Mouse (Mus musculus) cerebellum, postnatal 4 days (tissue): ENCODE results near the gene Slc7a8.
A peak's percentile ranks its signal among the peaks of the same experiment; 100 is the strongest.

Experiments used
- DNase-seq, 2 experiments: peaks; one replicate each; pipeline ENCODE4 v3.0.0; 2022; ENCODE audit warnings: low spot score in 2 of 2, mixed read lengths in 1 of 2

Gene Slc7a8

DNA sequence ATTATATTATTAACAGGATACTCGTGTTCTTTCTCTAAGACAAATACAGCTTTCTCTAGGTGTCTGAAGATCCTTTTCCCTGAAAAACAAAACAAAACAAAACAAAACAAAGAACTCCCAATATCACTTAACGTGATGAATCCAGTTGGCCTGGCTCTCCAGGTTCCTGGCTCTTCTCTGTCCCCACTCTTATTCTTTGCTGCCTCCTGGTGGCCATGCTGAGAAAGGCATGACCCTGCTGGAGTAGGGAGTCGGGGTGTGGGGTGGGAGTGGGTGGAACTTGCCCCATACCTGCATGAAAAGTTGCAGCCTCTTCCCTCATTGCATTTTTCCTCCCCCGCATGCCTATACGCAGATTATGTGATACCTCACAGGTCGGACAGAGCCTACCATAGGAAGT lies 80.4 kb downstream of the Slc7a8 start:
- DNase-seq = peak; percentile 74 to 77

DNA sequence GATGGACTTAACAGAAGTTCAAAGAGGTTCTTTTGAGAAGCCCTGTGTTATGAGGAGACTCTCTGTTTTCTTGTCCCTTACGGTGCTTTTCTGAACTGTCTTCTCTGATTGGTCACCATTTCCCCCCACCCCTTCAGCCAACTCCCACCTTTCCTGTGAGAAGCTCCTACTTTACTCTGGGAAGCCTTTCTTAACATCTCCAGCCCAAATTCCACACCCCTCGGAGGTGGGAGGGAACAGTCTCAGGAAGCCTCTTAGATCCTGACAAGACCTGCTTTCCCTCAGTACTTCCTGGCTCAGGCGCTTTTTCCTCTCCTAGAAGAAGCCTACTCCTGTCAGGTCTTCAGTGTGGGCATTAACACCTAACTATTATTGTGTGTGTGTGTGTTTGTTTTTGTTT lies 82.2 kb downstream of the Slc7a8 start:
- no peak for DNase-seq

- no peak for DNase-seq
Measured at GRCm38 (mm10) chr14:54698733-54699132, 83.0 kb downstream of the Slc7a8 start, which contains the start of gene Gm29776. TSS of gene Gm29776 (minus strand) at chr14:54698833.

DNA sequence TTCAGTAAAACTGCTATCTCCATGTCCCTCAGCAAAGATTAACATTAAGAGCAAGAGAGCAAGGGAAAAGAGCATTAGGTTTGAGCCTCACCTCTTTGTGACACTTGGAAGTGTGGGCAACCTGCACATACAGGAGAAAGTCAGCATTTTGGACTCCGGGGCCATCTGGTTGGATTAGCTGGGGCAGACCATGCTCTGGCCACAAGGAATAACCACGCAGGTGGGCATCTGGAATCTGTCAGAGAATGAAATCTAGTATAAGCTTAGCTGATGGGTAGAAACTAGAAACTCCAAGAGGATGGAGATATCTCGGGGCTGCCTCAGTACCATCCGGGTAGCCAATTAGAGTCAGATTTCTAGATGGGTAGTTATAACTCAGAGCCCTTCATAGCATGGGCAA lies 85.0 kb downstream of the Slc7a8 start:
- no peak for DNase-seq

DNA sequence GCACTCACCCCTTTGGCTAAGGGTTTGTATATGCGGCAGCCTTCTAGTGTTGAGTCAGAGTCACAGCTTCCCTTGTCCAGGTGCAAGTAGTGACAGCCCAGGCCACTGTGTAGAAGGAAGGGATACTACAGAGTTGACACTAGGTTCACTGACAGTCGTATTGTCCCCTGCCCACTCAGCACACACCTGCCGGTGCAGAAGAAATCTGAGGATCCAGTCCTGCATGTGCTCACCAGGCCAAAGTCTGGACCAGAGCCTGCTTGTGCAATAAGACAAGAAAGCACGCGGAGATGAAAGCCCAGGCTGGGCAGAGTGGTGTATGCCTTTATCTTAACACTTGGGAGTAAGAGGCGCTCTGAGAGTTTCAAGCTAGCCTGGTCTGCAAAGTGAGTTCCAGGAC lies 86.7 kb downstream of the Slc7a8 start:
- no peak for DNase-seq

- DNase-seq = no peak
Measured at GRCm38 (mm10) chr14:54687251-54687650, 94.5 kb downstream of the Slc7a8 start.

GRCm38 (mm10) chr14:54686522-54687143 lies 95.1 kb downstream of the Slc7a8 start, which contains the start of gene Acin1:
TSS of gene Acin1 (minus strand) at chr14:54686931.
- DNase-seq = peak; percentile 100

DNA sequence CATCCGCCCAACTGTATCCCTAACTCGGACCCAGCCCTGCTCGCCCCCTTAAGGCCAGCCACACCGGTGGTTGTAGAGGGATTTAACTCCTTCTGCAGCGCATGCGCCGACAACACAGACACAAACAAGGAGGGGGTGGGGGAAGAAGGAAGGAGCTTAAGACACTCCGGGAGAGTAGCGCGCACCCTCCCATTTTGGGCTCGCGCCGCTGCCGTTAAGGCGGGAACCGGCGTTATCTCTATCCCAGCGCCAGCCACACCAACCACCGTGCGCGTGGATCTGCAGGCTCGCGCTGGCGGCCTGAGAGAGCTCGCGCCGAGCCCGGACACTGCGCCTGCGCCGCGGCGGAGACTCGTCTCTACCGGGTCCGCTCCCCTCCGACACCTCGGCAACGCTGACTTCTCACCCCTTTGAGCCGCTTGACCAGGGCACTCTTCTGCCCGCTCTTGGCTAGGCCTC lies 95.7 kb downstream of the Slc7a8 start, which contains the start of gene 1700123O20Rik:
Gene 1700123O20Rik, plus strand, starts transcription at position 154 of the 459 bp plus-strand sequence.
- peak in 1 of 2 experiments; percentile 75 for DNase-seq

DNA sequence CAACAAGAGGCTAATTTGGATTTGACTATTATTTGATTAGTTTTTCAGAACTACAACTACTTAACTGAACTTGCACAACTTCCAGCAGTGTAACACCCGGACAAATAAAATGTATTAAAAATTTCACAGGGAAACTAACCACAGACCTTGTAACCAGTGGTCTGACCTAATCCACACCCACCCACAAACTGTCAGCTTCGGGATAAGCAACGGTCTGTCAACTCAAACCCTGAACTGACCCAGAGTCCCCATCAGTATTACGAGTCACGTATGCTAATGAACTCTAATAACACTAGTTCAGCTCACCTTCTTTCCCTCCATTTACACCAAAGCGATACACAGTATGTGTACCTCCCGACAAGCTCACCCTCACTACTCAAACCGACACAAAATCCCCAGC lies 96.3 kb downstream of the Slc7a8 start:
- DNase-seq = no peak

- no peak for DNase-seq
Measured at GRCm38 (mm10) chr14:54682396-54682795, 99.3 kb downstream of the Slc7a8 start.

- DNase-seq = no peak
Measured at GRCm38 (mm10) chr14:54678657-54679304, 103.0 kb downstream of the Slc7a8 start.

DNA sequence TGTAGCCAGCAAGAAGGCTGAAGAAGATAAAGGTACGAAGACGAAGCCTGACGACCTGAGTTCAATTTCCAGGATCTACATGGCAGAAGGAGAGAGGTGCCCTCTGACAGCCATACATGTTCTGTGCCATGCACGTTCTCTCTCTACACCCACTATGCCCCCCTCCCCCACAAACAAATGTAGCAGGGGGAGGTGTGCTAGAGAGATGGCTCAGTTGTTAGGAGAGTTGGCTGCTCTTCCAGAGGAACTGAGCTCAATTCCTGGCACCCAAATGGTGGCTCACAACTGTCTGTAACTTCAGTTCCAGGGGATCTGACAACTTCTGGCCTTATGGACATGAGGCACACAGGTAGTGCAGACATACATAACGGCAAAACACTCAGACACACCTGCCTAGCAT lies 105.5 kb downstream of the Slc7a8 start:
- no peak for DNase-seq

DNA sequence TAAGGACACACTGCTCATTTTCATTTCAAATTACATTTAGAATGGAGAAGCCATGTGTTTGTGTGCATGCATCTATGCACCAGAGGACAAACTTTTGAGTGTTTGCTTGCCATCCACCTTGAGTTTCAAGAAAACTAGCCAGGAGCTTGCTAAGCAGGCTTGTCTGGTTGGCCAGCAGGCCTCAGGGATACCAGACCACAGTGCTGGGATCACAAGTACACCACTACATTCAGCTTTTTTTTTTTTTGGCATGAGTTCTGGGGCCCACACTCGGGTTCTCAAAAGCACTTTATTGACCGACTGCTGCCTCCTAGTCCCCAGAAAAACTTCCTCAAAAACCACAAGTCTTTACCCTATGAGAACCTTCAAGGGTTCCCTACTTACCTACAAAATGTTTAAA lies 107.4 kb downstream of the Slc7a8 start:
- no peak for DNase-seq
